Mouse (Mus musculus) spleen, adult 10 weeks (tissue): ENCODE measurements around the gene Pax1. TPM values are rescaled to one million over a fixed set of nuclear protein-coding genes. Genes with fewer than 3 reads are reported as not detected.

Experiments used
- polyA plus RNA-seq: library from polyadenylated mRNA; stranded (reverse); fragments of 350-450 nt; fragmentation: Illumina TruSeq; extraction: RNeasy Lipid Tissue Mini Kit (QIAGEN cat#74804); gene quantifications from one replicate; pipeline ENCODE4 v1.2.3, GENCODE M21; 2015; ENCODE audit warnings: low replicate concordance; ENCODE audit not compliant: insufficient read depth

The Pax1 gene
- 0.08 TPM for polyA plus RNA-seq

GRCm38 (mm10) chr2:147361581-147361980 lies at the start of gene Pax1:
TSS of gene Pax1 (plus strand) at chr2:147361925.

Other genes starting within 250 kb of the Pax1 start
- not detected for gene Nkx2-2, start 167.7 kb upstream of the Pax1 start, polyA plus RNA-seq